Mouse (Mus musculus) kidney, adult 2 months (tissue): Measurements from ENCODE around the gene Cd247. TPM values are rescaled to one million over a fixed set of nuclear protein-coding genes. Genes with fewer than 3 reads are reported as not detected.

Experiments used
- DNase-seq: peaks from one replicate; pipeline ENCODE4 v3.0.0; 2021
- H3K27ac ChIP-seq: fragments of 200-500 bp; 2 replicates; pipeline ENCODE4 v1.5.1; 2012; ENCODE audit warnings: low read depth, low read length, control low read depth, inconsistent platforms; ENCODE audit not compliant: insufficient read depth
- H3K27me3 ChIP-seq: fragments of 200-500 bp; replicated peaks from 2 replicates; pipeline ENCODE4 v1.6.1; 2012; ENCODE audit warnings: mild to moderate bottlenecking, moderate library complexity, low read length, inconsistent platforms; ENCODE audit not compliant: control insufficient read depth, insufficient read depth
- H3K36me3 ChIP-seq: fragments of 200-500 bp; 2 replicates; pipeline ENCODE4 v1.6.1; 2012; ENCODE audit warnings: mild to moderate bottlenecking, moderate library complexity, low read length, inconsistent platforms; ENCODE audit not compliant: control insufficient read depth, insufficient read depth
- H3K4me1 ChIP-seq: fragments of 200-500 bp; 2 replicates; pipeline ENCODE4 v1.6.1; 2011; ENCODE audit warnings: low read length; ENCODE audit not compliant: control insufficient read depth, insufficient read depth
- H3K4me3 ChIP-seq: fragments of 200-500 bp; 2 replicates; pipeline ENCODE4 v1.5.1; 2011; ENCODE audit warnings: mild to moderate bottlenecking, low read depth, low read length, control low read depth; ENCODE audit not compliant: insufficient read depth
- CTCF ChIP-seq: fragments of 200-500 bp; conservative IDR thresholded peaks from 2 replicates; pipeline ENCODE4 v1.5.1; 2011; ENCODE audit warnings: low read depth, mild to moderate bottlenecking, control low read depth, low read length, moderate library complexity, mixed read lengths; ENCODE audit not compliant: insufficient read depth, insufficient read length
- POLR2A ChIP-seq: fragments of 200-500 bp; IDR thresholded peaks from one replicate; pipeline ENCODE4 v1.6.1; 2011; ENCODE audit warnings: low read depth, low read length, control low read depth
- WGBS: fragments of 180-500 bp; shearing (Covaris S2); methylation state at CpG from one replicate; pipeline ENCODE4 v1.1.7; 2018; 5-methylcytosine and 5-hydroxymethylcytosine counted together
- polyA plus RNA-seq: library from polyadenylated mRNA; depleted of rRNA; stranded (reverse); fragments of >200 nt; gene quantifications from 2 replicates; pipeline ENCODE4 v1.2.3, GENCODE M21; 2012; rRNA removed

Gene Cd247
- polyA plus RNA-seq, 1 experiment: 5.5 TPM

DNA sequence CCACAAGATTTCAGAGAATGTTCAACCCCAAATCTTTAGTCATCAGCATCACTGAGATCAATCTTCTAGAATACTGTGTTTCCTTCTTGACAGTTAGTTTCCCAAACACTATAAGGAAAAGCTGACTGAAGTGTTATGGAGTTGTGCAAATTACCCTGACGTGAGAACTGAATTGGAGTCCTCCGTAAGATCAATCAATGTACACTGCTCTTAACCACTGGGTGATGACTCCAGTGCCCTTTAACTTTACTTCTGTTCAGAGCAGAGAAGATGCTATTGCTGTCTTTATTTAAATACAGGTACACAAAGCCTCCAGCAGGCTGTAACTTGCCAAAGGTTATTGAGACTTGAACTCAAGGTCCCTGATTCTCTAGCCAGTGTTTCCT, 125.9 kb downstream of the Cd247 start:
- H3K27ac ChIP-seq: no peak overlapping the region
- no peaks in the 10 kb centered on the region for H3K4me1 ChIP-seq
- whole genome bisulfite sequencing: 96% methylated on average over 2 of the region's 2 CpGs
- no peak for DNase-seq
- H3K27me3 ChIP-seq: no peaks in the 10 kb centered on the region
- H3K36me3 ChIP-seq: no peaks in the 10 kb centered on the region
- no peak overlapping the region for H3K4me3 ChIP-seq
- TF ChIP-seq CTCF: no peak

DNA sequence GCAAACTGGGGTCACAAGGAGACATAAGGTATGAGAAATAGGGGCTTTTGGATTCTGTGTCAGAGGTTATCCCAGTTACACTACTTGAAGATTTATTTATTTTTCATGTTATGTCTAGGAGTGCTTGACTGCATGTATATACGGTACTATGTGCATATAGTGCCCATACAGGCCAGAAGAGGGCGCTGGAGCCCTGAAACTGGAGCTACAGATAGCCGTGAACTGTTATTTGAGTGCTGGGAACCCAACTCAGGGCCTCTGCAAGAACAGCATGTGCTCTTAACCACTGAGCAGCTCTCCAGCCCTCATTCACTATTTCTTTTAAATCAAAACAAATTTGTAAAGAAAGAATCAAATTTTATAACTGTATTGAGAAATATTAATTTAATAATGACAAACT, 132.5 kb downstream of the Cd247 start:
- DNase-seq: no peak
- 71% methylated on average over 3 of the region's 3 CpGs for WGBS
- Histone ChIP-seq H3K27ac (no peak overlapping the region), H3K4me3 (no peak overlapping the region), H3K36me3 (no peaks in the 10 kb centered on the region), H3K27me3 (no peaks in the 10 kb centered on the region), H3K4me1 (no peaks in the 10 kb centered on the region)
- TF ChIP-seq POLR2A (no peak), CTCF (no peak)

DNA sequence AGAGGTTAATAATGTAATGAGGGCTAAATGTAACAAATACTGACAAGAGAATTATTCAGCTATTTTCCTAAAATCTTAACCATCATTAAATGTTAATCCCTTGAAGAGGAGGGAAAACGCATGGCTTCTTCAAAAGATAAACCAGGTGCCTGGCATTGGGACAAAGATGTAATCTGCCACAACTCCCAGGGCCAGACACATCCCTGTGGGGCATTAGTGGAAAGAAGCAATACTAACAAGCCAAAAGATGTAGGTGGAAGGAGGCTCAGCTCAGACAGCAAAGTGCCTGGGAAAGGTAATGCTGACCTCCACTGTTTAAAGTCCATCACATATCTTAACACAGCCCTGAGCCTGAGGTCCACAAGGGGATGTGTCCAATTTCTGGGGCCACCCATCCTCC, 134.0 kb downstream of the Cd247 start:
- Histone ChIP-seq H3K4me1 (no peaks in the 10 kb centered on the region), H3K36me3 (no peaks in the 10 kb centered on the region), H3K4me3 (no peak overlapping the region), H3K27me3 (no peaks in the 10 kb centered on the region), H3K27ac (no peak overlapping the region)
- TF ChIP-seq POLR2A (no peak), CTCF (no peak)
- no peak for DNase-seq
- 84% methylated on average over 1 of the region's 1 CpGs for WGBS

DNA sequence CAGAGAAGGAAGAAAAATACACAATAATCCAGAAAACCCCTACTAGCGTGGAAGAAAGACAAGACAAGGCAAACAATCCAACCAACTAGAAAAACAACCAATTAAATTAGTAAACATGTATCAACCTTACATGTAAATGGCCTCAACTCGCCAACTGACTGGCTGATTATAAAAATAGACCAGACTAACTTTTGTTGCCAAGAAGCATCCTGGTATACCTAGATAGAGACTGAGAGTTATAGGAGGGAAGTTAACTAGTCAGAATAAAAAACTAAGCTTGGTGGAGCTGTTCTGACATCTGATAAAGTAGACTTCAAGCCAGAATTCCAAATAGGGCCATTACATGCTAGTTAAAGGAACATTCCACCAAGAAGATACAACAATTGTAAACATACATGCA, 136.7 kb downstream of the Cd247 start:
- Histone ChIP-seq H3K4me1 (no peaks in the 10 kb centered on the region), H3K27me3 (no peaks in the 10 kb centered on the region), H3K27ac (no peak overlapping the region), H3K4me3 (no peak overlapping the region), H3K36me3 (no peaks in the 10 kb centered on the region)
- 96% methylated on average over 2 of the region's 2 CpGs for WGBS
- DNase-seq: no peak
- no peak for TF ChIP-seq POLR2A
- no peak for TF ChIP-seq CTCF

Other genes with a start within 250 kb of the Cd247 start
- gene Mpzl1, start 154.1 kb upstream of the Cd247 start, polyA plus RNA-seq: 38.6 and 42.0 TPM in 2 replicates
- 11.7 and 15.6 TPM in 2 replicates for gene Rcsd1, start 78.9 kb upstream of the Cd247 start, polyA plus RNA-seq
- 86.9 and 89.7 TPM in 2 replicates for gene Creg1, start 24.9 kb upstream of the Cd247 start, polyA plus RNA-seq
- 10.8 and 11.8 TPM in 2 replicates for gene Pou2f1, start 214.0 kb downstream of the Cd247 start, polyA plus RNA-seq